Mouse (Mus musculus): ENCODE measurements around the gene Cdk1. TPM values are rescaled to one million over a fixed set of nuclear protein-coding genes. Genes with fewer than 3 reads are reported as not detected.

Gene Cdk1
- polyA plus RNA-seq, 1 experiment = 2.5 TPM

- H3K4me1 ChIP-seq (ENCODE audit: control insufficient read depth, insufficient read depth, low read length) = no peaks in the 10 kb centered on the region
- H3K4me3 ChIP-seq (ENCODE audit: insufficient read depth, low read length) = no peak overlapping the region
- H3K27ac ChIP-seq (ENCODE audit: insufficient read depth, low read length) = no peak overlapping the region
- TF ChIP-seq CTCF (IDR thresholded peaks at IDR 0.05; ENCODE audit: extremely low read depth, insufficient read depth, low read length) (no peak), POLR2A (IDR thresholded peaks at IDR 0.05; ENCODE audit: extremely low read depth, insufficient read depth, low read length) (no peak)
These were observed 34.2 kb downstream of the Cdk1 start for GRCm38 (mm10) chr10:69318514-69318913.

GRCm38 (mm10) chr10:69313944-69314343 lies 38.8 kb downstream of the Cdk1 start:
- H3K27ac ChIP-seq (ENCODE audit: insufficient read depth, low read length) = no peak overlapping the region
- no peaks in the 10 kb centered on the region for H3K4me1 ChIP-seq (ENCODE audit: control insufficient read depth, insufficient read depth, low read length)
- TF ChIP-seq POLR2A (IDR thresholded peaks at IDR 0.05; ENCODE audit: extremely low read depth, insufficient read depth, low read length) (no peak), CTCF (IDR thresholded peaks at IDR 0.05; ENCODE audit: extremely low read depth, insufficient read depth, low read length) (no peak)
- H3K4me3 ChIP-seq (ENCODE audit: insufficient read depth, low read length) = no peak overlapping the region

GRCm38 (mm10) chr10:69311867-69312266 lies 40.9 kb downstream of the Cdk1 start:
- Histone ChIP-seq H3K27ac (ENCODE audit: insufficient read depth, low read length) (no peak overlapping the region), H3K4me3 (ENCODE audit: insufficient read depth, low read length) (no peak overlapping the region), H3K4me1 (ENCODE audit: control insufficient read depth, insufficient read depth, low read length) (no peaks in the 10 kb centered on the region)
- TF ChIP-seq POLR2A (IDR thresholded peaks at IDR 0.05; ENCODE audit: extremely low read depth, insufficient read depth, low read length) (no peak), CTCF (IDR thresholded peaks at IDR 0.05; ENCODE audit: extremely low read depth, insufficient read depth, low read length) (no peak)

GRCm38 (mm10) chr10:69309109-69309508 lies 43.6 kb downstream of the Cdk1 start:
- Histone ChIP-seq H3K27ac (ENCODE audit: insufficient read depth, low read length) (no peak overlapping the region), H3K4me3 (ENCODE audit: insufficient read depth, low read length) (no peak overlapping the region), H3K4me1 (ENCODE audit: control insufficient read depth, insufficient read depth, low read length) (no peaks in the 10 kb centered on the region)
- TF ChIP-seq CTCF (IDR thresholded peaks at IDR 0.05; ENCODE audit: extremely low read depth, insufficient read depth, low read length) = no peak
- no peak for TF ChIP-seq POLR2A (IDR thresholded peaks at IDR 0.05; ENCODE audit: extremely low read depth, insufficient read depth, low read length)

GRCm38 (mm10) chr10:69307067-69307466 lies 45.7 kb downstream of the Cdk1 start:
- no peaks in the 10 kb centered on the region for H3K4me1 ChIP-seq (ENCODE audit: control insufficient read depth, insufficient read depth, low read length)
- no peak overlapping the region for H3K4me3 ChIP-seq (ENCODE audit: insufficient read depth, low read length)
- TF ChIP-seq POLR2A (IDR thresholded peaks at IDR 0.05; ENCODE audit: extremely low read depth, insufficient read depth, low read length) (no peak), CTCF (IDR thresholded peaks at IDR 0.05; ENCODE audit: extremely low read depth, insufficient read depth, low read length) (peak; percentile 78)
- H3K27ac ChIP-seq (ENCODE audit: insufficient read depth, low read length) = no peak overlapping the region

GRCm38 (mm10) chr10:69306205-69306604 lies 46.5 kb downstream of the Cdk1 start:
- H3K27ac ChIP-seq (ENCODE audit: insufficient read depth, low read length) = no peak overlapping the region
- H3K4me1 ChIP-seq (ENCODE audit: control insufficient read depth, insufficient read depth, low read length) = no peaks in the 10 kb centered on the region
- no peak overlapping the region for H3K4me3 ChIP-seq (ENCODE audit: insufficient read depth, low read length)
- TF ChIP-seq CTCF (IDR thresholded peaks at IDR 0.05; ENCODE audit: extremely low read depth, insufficient read depth, low read length) (peak; percentile 54), POLR2A (IDR thresholded peaks at IDR 0.05; ENCODE audit: extremely low read depth, insufficient read depth, low read length) (no peak)

GRCm38 (mm10) chr10:69305600-69305999 lies 47.1 kb downstream of the Cdk1 start:
- Histone ChIP-seq H3K4me1 (ENCODE audit: control insufficient read depth, insufficient read depth, low read length) (no peaks in the 10 kb centered on the region), H3K27ac (ENCODE audit: insufficient read depth, low read length) (no peak overlapping the region), H3K4me3 (ENCODE audit: insufficient read depth, low read length) (no peak overlapping the region)
- no peak for TF ChIP-seq POLR2A (IDR thresholded peaks at IDR 0.05; ENCODE audit: extremely low read depth, insufficient read depth, low read length)
- no peak for TF ChIP-seq CTCF (IDR thresholded peaks at IDR 0.05; ENCODE audit: extremely low read depth, insufficient read depth, low read length)

GRCm38 (mm10) chr10:69304819-69305218 lies 47.9 kb downstream of the Cdk1 start:
- Histone ChIP-seq H3K4me3 (ENCODE audit: insufficient read depth, low read length) (no peak overlapping the region), H3K4me1 (ENCODE audit: control insufficient read depth, insufficient read depth, low read length) (no peaks in the 10 kb centered on the region), H3K27ac (ENCODE audit: insufficient read depth, low read length) (no peak overlapping the region)
- TF ChIP-seq POLR2A (IDR thresholded peaks at IDR 0.05; ENCODE audit: extremely low read depth, insufficient read depth, low read length) (no peak), CTCF (IDR thresholded peaks at IDR 0.05; ENCODE audit: extremely low read depth, insufficient read depth, low read length) (no peak)

GRCm38 (mm10) chr10:69302667-69303066 lies 50.1 kb downstream of the Cdk1 start:
- no peak overlapping the region for H3K4me3 ChIP-seq (ENCODE audit: insufficient read depth, low read length)
- TF ChIP-seq CTCF (IDR thresholded peaks at IDR 0.05; ENCODE audit: extremely low read depth, insufficient read depth, low read length) (no peak), POLR2A (IDR thresholded peaks at IDR 0.05; ENCODE audit: extremely low read depth, insufficient read depth, low read length) (no peak)
- H3K4me1 ChIP-seq (ENCODE audit: control insufficient read depth, insufficient read depth, low read length) = no peaks in the 10 kb centered on the region
- no peak overlapping the region for H3K27ac ChIP-seq (ENCODE audit: insufficient read depth, low read length)

- Histone ChIP-seq H3K27ac (ENCODE audit: insufficient read depth, low read length) (no peak overlapping the region), H3K4me3 (ENCODE audit: insufficient read depth, low read length) (no peak overlapping the region), H3K4me1 (ENCODE audit: control insufficient read depth, insufficient read depth, low read length) (no peaks in the 10 kb centered on the region)
- no peak for TF ChIP-seq CTCF (IDR thresholded peaks at IDR 0.05; ENCODE audit: extremely low read depth, insufficient read depth, low read length)
- no peak for TF ChIP-seq POLR2A (IDR thresholded peaks at IDR 0.05; ENCODE audit: extremely low read depth, insufficient read depth, low read length)
These were observed 52.8 kb downstream of the Cdk1 start for GRCm38 (mm10) chr10:69299985-69300384.
